Mouse (Mus musculus) CH12.LX (cell line): Measurements from ENCODE around the gene Med18. TPM values are rescaled to one million over a fixed set of nuclear protein-coding genes. Genes with fewer than 3 reads are reported as not detected.
A peak's percentile ranks its signal among the peaks of the same experiment; 100 is the strongest.

Experiments used
- DNase-seq: peaks from one replicate; pipeline ENCODE4 v3.0.0-alpha.2; 2013; ENCODE audit errors: extremely low read depth
- H3K27ac ChIP-seq: 2 replicates; pipeline ENCODE4 v1.5.1; 2012; ENCODE audit warnings: low read depth, mild to moderate bottlenecking, control low read depth, moderate library complexity; ENCODE audit not compliant: insufficient read depth
- H3K27me3 ChIP-seq: replicated peaks from 2 replicates; pipeline ENCODE3; 2012; ENCODE audit warnings: inconsistent platforms
- H3K36me3 ChIP-seq, 2 experiments: replicated peaks in 1 of 2; 2 replicates each; pipeline versions ENCODE3 to v1.6.1; 2012; ENCODE audit warnings: inconsistent platforms in 1 of 2, low read length in 1 of 2, mild to moderate bottlenecking in 1 of 2, mixed read lengths in 1 of 2, moderate library complexity in 1 of 2; ENCODE audit not compliant: control insufficient read depth in 1 of 2, insufficient read depth in 1 of 2
- H3K4me1 ChIP-seq, 2 experiments: 2 replicates each; pipeline ENCODE4 v1.6.1; 2012; ENCODE audit warnings: inconsistent platforms in 1 of 2, moderate library complexity in 1 of 2; ENCODE audit not compliant: insufficient read depth in 2 of 2, control insufficient read depth in 1 of 2
- H3K4me2 ChIP-seq: 2 replicates; pipeline ENCODE4 v1.6.1; 2012; ENCODE audit warnings: low read depth, mild to moderate bottlenecking, control low read depth; ENCODE audit not compliant: poor library complexity, insufficient read depth, severe bottlenecking
- H3K4me3 ChIP-seq, 3 experiments: fragments of 150-350 bp in 1 of 3; sonication (generic) in 1 of 3; replicated peaks in 1 of 3; 2 replicates each; pipeline versions ENCODE3 to v1.5.1; 2011 to 2012; ENCODE audit warnings: low read depth in 2 of 3, low read length in 2 of 3, mild to moderate bottlenecking in 2 of 3, moderate library complexity in 2 of 3, control low read depth in 1 of 3, improper control_type of control experiment in 1 of 3, inconsistent platforms in 1 of 3, mixed read lengths in 1 of 3; ENCODE audit not compliant: poor library complexity in 1 of 3
- H3K79me2 ChIP-seq: replicated peaks from 2 replicates; pipeline ENCODE4 v1.6.1; 2012; ENCODE audit warnings: mild to moderate bottlenecking, moderate library complexity; ENCODE audit not compliant: control insufficient read depth, poor library complexity, insufficient read depth, severe bottlenecking; ENCODE audit errors: extremely low read depth
- H3K9ac ChIP-seq: 2 replicates; pipeline ENCODE4 v1.6.1; 2012; ENCODE audit warnings: low read depth, mild to moderate bottlenecking, control low read depth, moderate library complexity; ENCODE audit not compliant: insufficient read depth
- H3K9me3 ChIP-seq: replicated peaks from 2 replicates; pipeline ENCODE3; 2012; ENCODE audit warnings: low read length, inconsistent platforms, mixed read lengths
- CHD2 ChIP-seq: IDR thresholded peaks from 2 replicates; pipeline ENCODE4 v1.6.1; 2011; ENCODE audit warnings: low read length, improper control_type of control experiment
- CTCF ChIP-seq, 2 experiments: IDR thresholded peaks in 1 of 2; conservative IDR thresholded peaks in 1 of 2; 2 replicates each; pipeline ENCODE4 v1.5.1; 2011 to 2012; ENCODE audit warnings: low read depth in 2 of 2, low read length in 2 of 2, improper control_type of control experiment in 1 of 2, inconsistent platforms in 1 of 2, mild to moderate bottlenecking in 1 of 2, moderate library complexity in 1 of 2
- E2F4 ChIP-seq: IDR thresholded peaks from 2 replicates; pipeline ENCODE4 v1.6.1; 2011; ENCODE audit warnings: low read depth, low read length, improper control_type of control experiment; ENCODE audit not compliant: insufficient replicate concordance
- ELF1 ChIP-seq: IDR thresholded peaks from 2 replicates; pipeline ENCODE4 v1.6.1; 2014; ENCODE audit warnings: low read depth, mild to moderate bottlenecking, inconsistent platforms, low read length, improper control_type of control experiment
- ETS1 ChIP-seq: conservative IDR thresholded peaks from 2 replicates; pipeline ENCODE4 v1.6.1; 2012; ENCODE audit warnings: low read depth, mild to moderate bottlenecking, inconsistent platforms, low read length, improper control_type of control experiment, moderate library complexity
- GABPA ChIP-seq: IDR thresholded peaks from 2 replicates; pipeline ENCODE4 v1.6.1; 2012; ENCODE audit warnings: low read depth, low read length, improper control_type of control experiment, inconsistent platforms; ENCODE audit not compliant: insufficient replicate concordance
- JUN ChIP-seq: IDR thresholded peaks from 2 replicates; pipeline ENCODE4 v1.6.1; 2011; ENCODE audit warnings: low read depth, mild to moderate bottlenecking, low read length, improper control_type of control experiment, moderate library complexity; ENCODE audit not compliant: insufficient read depth
- JUND ChIP-seq: conservative IDR thresholded peaks from 2 replicates; pipeline ENCODE4 v1.6.1; 2011; ENCODE audit warnings: low read depth, low read length, improper control_type of control experiment
- KAT2A ChIP-seq: IDR thresholded peaks from 2 replicates; pipeline ENCODE4 v1.6.1; 2012; ENCODE audit warnings: low read length, improper control_type of control experiment, inconsistent platforms; ENCODE audit not compliant: insufficient replicate concordance
- MAFK ChIP-seq: IDR thresholded peaks from 2 replicates; pipeline ENCODE4 v1.6.1; 2011; ENCODE audit warnings: low read length, improper control_type of control experiment; ENCODE audit not compliant: insufficient replicate concordance
- MEF2A ChIP-seq: IDR thresholded peaks from 2 replicates; pipeline ENCODE4 v1.6.1; 2014; ENCODE audit warnings: low read depth, mild to moderate bottlenecking, inconsistent platforms, low read length, improper control_type of control experiment, borderline replicate concordance
- MYC ChIP-seq: IDR thresholded peaks from 2 replicates; pipeline ENCODE4 v1.6.1; 2011; ENCODE audit warnings: low read depth, mild to moderate bottlenecking, improper control_type of control experiment, low read length
- NELFE ChIP-seq: IDR thresholded peaks from 2 replicates; pipeline ENCODE4 v1.6.1; 2011; ENCODE audit warnings: low read depth, low read length, improper control_type of control experiment
- NRF1 ChIP-seq: IDR thresholded peaks from 2 replicates; pipeline ENCODE4 v1.6.1; 2014; ENCODE audit warnings: low read depth, mild to moderate bottlenecking, inconsistent platforms, low read length, improper control_type of control experiment, moderate library complexity
- PAX5 ChIP-seq: IDR thresholded peaks from 2 replicates; pipeline ENCODE4 v1.6.1; 2012; ENCODE audit warnings: low read length, inconsistent platforms, mixed read lengths
- POLR2A ChIP-seq: IDR thresholded peaks from 2 replicates; pipeline ENCODE4 v1.6.1; 2011; ENCODE audit warnings: low read depth, mild to moderate bottlenecking, improper control_type of control experiment, low read length
- SIN3A ChIP-seq: IDR thresholded peaks from 2 replicates; pipeline ENCODE4 v1.6.1; 2012; ENCODE audit warnings: low read length, improper control_type of control experiment, inconsistent platforms
- SMC3 ChIP-seq: IDR thresholded peaks from 2 replicates; pipeline ENCODE4 v1.6.1; 2011; ENCODE audit warnings: low read depth, low read length, improper control_type of control experiment
- TCF12 ChIP-seq: IDR thresholded peaks from 2 replicates; pipeline ENCODE4 v1.6.1; 2014; ENCODE audit warnings: low read depth, mild to moderate bottlenecking, inconsistent platforms, low read length, improper control_type of control experiment
- USF2 ChIP-seq: conservative IDR thresholded peaks from 2 replicates; pipeline ENCODE4 v1.6.1; 2011; ENCODE audit warnings: low read depth, low read length, improper control_type of control experiment
- ZC3H11A ChIP-seq: IDR thresholded peaks from 2 replicates; pipeline ENCODE4 v1.6.1; 2012; ENCODE audit warnings: low read depth, mild to moderate bottlenecking, inconsistent platforms, low read length, improper control_type of control experiment
- ZNF384 ChIP-seq: IDR thresholded peaks from 2 replicates; pipeline ENCODE4 v1.6.1; 2012; ENCODE audit warnings: low read depth, low read length, improper control_type of control experiment, inconsistent platforms
- dilution Hi-C: fragments of 300-500 bp; cut with MboI; formaldehyde crosslinking; loops from 2 replicates; pipeline ENCODE4 v1.14.3; 2020; ENCODE audit warnings: low sequenced_read_pairs; ENCODE audit not compliant: extremely low pct_unique_long_range_greater_than_20kb, extremely low pct_ligation_motif_present
- in situ Hi-C: fragments of 300-500 bp; cut with MboI; formaldehyde crosslinking; loops from 3 replicates; pipeline ENCODE4 v1.14.3; 2019; ENCODE audit warnings: low sequenced_read_pairs, low pct_ligation_motif_present, low pct_unique_long_range_greater_than_20kb, mixed read lengths
- polyA plus RNA-seq: library from polyadenylated mRNA; unstranded; fragments of >175 nt; gene quantifications from 2 replicates; pipeline ENCODE4 v1.2.1, GENCODE M21; 2012; ENCODE audit warnings: low read depth; ENCODE audit not compliant: insufficient read length
- total RNA-seq, 2 experiments: library from RNA; depleted of rRNA; stranded (reverse); fragments of 300-350 nt in 1 of 2; fragments of >200 nt in 1 of 2; gene quantifications; 2 replicates each; pipeline ENCODE4 v1.2.3; 2012 to 2014

Gene Med18
- total and polyA plus RNA-seq, 3 experiments = 12.7 to 17.6 (median 15.5) TPM

GRCm38 (mm10) chr4:132507210-132507609, 43.5 kb upstream of the Med18 start:
- H3K36me3 ChIP-seq = peaks cover 28 to 51% of the 10 kb centered on the region in 2 experiments
- H3K27ac ChIP-seq = no peak overlapping the region
- H3K9me3 ChIP-seq = no peaks in the 10 kb centered on the region
- peak overlapping the region; percentile 99 for H3K9ac ChIP-seq
- peaks cover 12 to 58% of the 10 kb centered on the region in 2 experiments for H3K4me1 ChIP-seq
- in situ Hi-C loops = loop anchor here (25.0 kb wide), 2 partner anchors 195 to 420 kb away; partner anchors contain the start of genes Epb41 and Rab42
- H3K4me2 ChIP-seq = peak overlapping the region; percentile 98
- peaks cover 79% of the 10 kb centered on the region for H3K79me2 ChIP-seq
- DNase-seq = no peak
- no peaks in the 10 kb centered on the region for H3K27me3 ChIP-seq
- no peak for TF ChIP-seq KAT2A
- no peak for TF ChIP-seq ZNF384
- no peak for TF ChIP-seq CHD2
- no peak for TF ChIP-seq SMC3
- no peak for TF ChIP-seq JUND
- TF ChIP-seq CTCF (conservative IDR thresholded peaks at IDR 0.05 in 1 of 2, IDR thresholded peaks at IDR 0.05 in 1 of 2; ENCODE audit: low read depth in 2 of 2, low read length in 2 of 2) = no peak
- no peak for TF ChIP-seq ELF1
- TF ChIP-seq TCF12 = no peak
- no peak for TF ChIP-seq MEF2A
- no peak for TF ChIP-seq MAFK
- TF ChIP-seq E2F4 = no peak
- no peak for TF ChIP-seq MYC
- TF ChIP-seq ETS1 = no peak
- no peak for TF ChIP-seq ZC3H11A
- TF ChIP-seq SIN3A = no peak
- no peak for TF ChIP-seq NRF1
- TF ChIP-seq GABPA = no peak
- no peak for TF ChIP-seq PAX5
- peak overlapping the region; percentile 1 to 96 (median 86) for H3K4me3 ChIP-seq
- dilution Hi-C loops = no loop called here

- H3K4me2 ChIP-seq = peak overlapping the region; percentile 98
- peak overlapping the region in 1 of 3 experiments; percentile 20 for H3K4me3 ChIP-seq
- H3K27ac ChIP-seq = no peak overlapping the region
- no peaks in the 10 kb centered on the region for H3K27me3 ChIP-seq
- peak overlapping the region; percentile 42; the same call in 1 of the 2 replicates for H3K9ac ChIP-seq
- H3K4me1 ChIP-seq = peaks cover 11 to 49% of the 10 kb centered on the region in 2 experiments
- no peak for DNase-seq
- H3K79me2 ChIP-seq = peaks cover 86% of the 10 kb centered on the region
- no peaks in the 10 kb centered on the region for H3K9me3 ChIP-seq
- TF ChIP-seq POLR2A = no peak
- TF ChIP-seq KAT2A = no peak
- TF ChIP-seq TCF12 = no peak
- TF ChIP-seq USF2 = no peak
- no peak for TF ChIP-seq JUN
- TF ChIP-seq NELFE = no peak
- no peak for TF ChIP-seq ETS1
- no peak for TF ChIP-seq ZC3H11A
- peaks cover 31 to 56% of the 10 kb centered on the region in 2 experiments for H3K36me3 ChIP-seq
- dilution Hi-C loops = no loop called here
- in situ Hi-C loops = loop anchor here (25.0 kb wide), 2 partner anchors 194 to 419 kb away; partner anchors contain the start of genes Epb41 and Rab42
Observed at GRCm38 (mm10) chr4:132506250-132506649, 42.5 kb upstream of the Med18 start.
